In the genomic region with DNA sequence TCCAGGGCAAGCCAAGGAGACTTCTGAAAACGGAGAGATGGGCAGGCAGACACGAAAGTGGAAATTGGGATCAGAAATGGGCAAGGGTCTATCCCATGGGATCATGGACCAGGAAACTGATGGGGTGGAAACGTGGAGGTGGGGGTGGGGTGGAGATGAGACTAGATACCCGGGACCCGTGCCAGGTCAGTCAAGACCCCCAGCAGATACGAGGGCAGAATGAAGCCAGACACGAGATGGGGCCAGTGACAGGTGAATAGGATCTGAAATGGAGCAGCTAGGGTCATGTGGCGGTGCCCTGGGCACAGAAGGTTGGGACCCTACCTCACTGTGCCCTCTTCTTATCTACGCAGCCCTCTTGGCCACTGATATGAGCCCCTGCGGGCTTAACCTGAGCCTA, we compare ENCODE assay signal across 9 mouse cellular contexts. TPM values are rescaled to one million over a fixed set of nuclear protein-coding genes. Genes with fewer than 3 reads are reported as not detected.
DNase-seq lines count a peak whose midpoint lies in the region; ATAC-seq and TF ChIP-seq lines count a peak whose summit lies in the region.
"Had no signal": no experiment of that assay in that cellular context is flagged by ENCODE, and none has a peak within 500 bp of the region (broad histone marks: within the 10 kb centered on the region; RNA-seq: fewer than 3 reads in every experiment).

No protein-coding gene starts in this region.

- no peak for DNase-seq in kidney, adult 9 months
- DNase-seq in forebrain, embryonic 10.5 days (ENCODE audit: extremely low spot score, low spot score) = no peak
- DNase-seq in adrenal gland, postnatal 4 days (ENCODE audit: low spot score in 2 of 2) = no peak
- DNase-seq in left cerebral cortex, adult 9 months (ENCODE audit: low spot score in 2 of 2) = no peak
- DNase-seq in thymus, adult 2 months = no peak

- H3K4me3 ChIP-seq in kidney, embryonic 16.5 days (ENCODE audit: low read length) = 0 out of 2 replicates have a peak overlapping the region, but pooled peaks have one; percentile 43
- H3K4me3 ChIP-seq in forebrain, embryonic 10.5 days = peak overlapping the region; percentile 47; the same call in 1 of the 2 replicates
- no peak overlapping the region for H3K4me3 ChIP-seq in intestine, embryonic 15.5 days (replicated peaks)
- H3K4me3 ChIP-seq in neural tube, embryonic 12.5 days = no peak overlapping the region
- H3K4me3 ChIP-seq in thymus, adult 2 months (ENCODE audit: control insufficient read depth, insufficient read depth, low read length) = no peak overlapping the region

- H3K27me3 ChIP-seq in kidney, embryonic 16.5 days (ENCODE audit: insufficient read depth, low read length) = no peaks in the 10 kb centered on the region
- H3K27me3 ChIP-seq in forebrain, embryonic 10.5 days (ENCODE audit: poor library complexity, severe bottlenecking) = peaks cover 31% of the 10 kb centered on the region
- H3K27me3 ChIP-seq in intestine, embryonic 15.5 days (replicated peaks) = no peaks in the 10 kb centered on the region
- peaks cover 15% of the 10 kb centered on the region for H3K27me3 ChIP-seq in neural tube, embryonic 12.5 days (replicated peaks)
- H3K27me3 ChIP-seq in thymus, adult 2 months (ENCODE audit: control insufficient read depth, insufficient read depth, low read length) = no peaks in the 10 kb centered on the region
- H3K27me3 ChIP-seq: CH12.LX had no signal

- 81% methylated on average over 10 of the region's 10 CpGs for WGBS in kidney, embryonic 16.5 days
- 78% methylated on average over 10 of the region's 10 CpGs for WGBS in forebrain, embryonic 10.5 days
- WGBS in intestine, embryonic 15.5 days = 80% methylated on average over 10 of the region's 10 CpGs
- WGBS in neural tube, embryonic 12.5 days = 78% methylated on average over 10 of the region's 10 CpGs
- WGBS in thymus, adult 2 months = 86% methylated on average over 10 of the region's 10 CpGs

- H3K9me3 ChIP-seq in kidney, embryonic 16.5 days (ENCODE audit: low read length) = no peaks in the 10 kb centered on the region
- H3K9me3 ChIP-seq in forebrain, embryonic 10.5 days = no peaks in the 10 kb centered on the region
- no peaks in the 10 kb centered on the region for H3K9me3 ChIP-seq in intestine, embryonic 15.5 days
- no peaks in the 10 kb centered on the region for H3K9me3 ChIP-seq in neural tube, embryonic 12.5 days

- ATAC-seq in kidney, embryonic 16.5 days (ENCODE audit: low FRiP score, low TSS enrichment) = no peak
- no peak for ATAC-seq in intestine, embryonic 15.5 days
- no peak for ATAC-seq in neural tube, embryonic 12.5 days (ENCODE audit: low FRiP score, low read depth)

- H3K9ac ChIP-seq in kidney, embryonic 16.5 days (replicated peaks; ENCODE audit: low read length) = peak overlapping the region; percentile 68; the same call in 1 of the 2 replicates
- no peak overlapping the region for H3K9ac ChIP-seq in intestine, embryonic 15.5 days
- H3K9ac ChIP-seq in neural tube, embryonic 12.5 days = no peak overlapping the region

- peaks cover 28% of the 10 kb centered on the region for H3K36me3 ChIP-seq in kidney, embryonic 16.5 days (ENCODE audit: insufficient read depth, low read length)
- peaks cover 62% of the 10 kb centered on the region for H3K36me3 ChIP-seq in forebrain, embryonic 10.5 days (replicated peaks)
- peaks cover 36% of the 10 kb centered on the region for H3K36me3 ChIP-seq in intestine, embryonic 15.5 days
- peaks cover 47% of the 10 kb centered on the region for H3K36me3 ChIP-seq in neural tube, embryonic 12.5 days
- peaks cover 35% of the 10 kb centered on the region for H3K36me3 ChIP-seq in thymus, adult 2 months (ENCODE audit: control insufficient read depth, insufficient read depth, low read length)

- H3K4me2 ChIP-seq in kidney, embryonic 16.5 days (replicated peaks; ENCODE audit: low read depth, low read length) = peak overlapping the region; percentile 69
- peak overlapping the region; percentile 69 for H3K4me2 ChIP-seq in intestine, embryonic 15.5 days (replicated peaks)
- peak overlapping the region; percentile 72 for H3K4me2 ChIP-seq in neural tube, embryonic 12.5 days (replicated peaks)

- no peak for TF ChIP-seq POLR2A in thymus, adult 2 months (IDR thresholded peaks at IDR 0.05; ENCODE audit: control insufficient read depth, extremely low read depth, insufficient read depth, low read length, poor library complexity)

- no peak for TF ChIP-seq CTCF in thymus, adult 2 months (IDR thresholded peaks at IDR 0.05; ENCODE audit: borderline replicate concordance, control insufficient read depth, extremely low read depth, insufficient read depth, low read length, poor library complexity)

- H3K4me1 ChIP-seq in kidney, embryonic 16.5 days (ENCODE audit: insufficient read depth, low read length) = peaks cover 58% of the 10 kb centered on the region
- H3K4me1 ChIP-seq in forebrain, embryonic 10.5 days = peaks cover 59% of the 10 kb centered on the region
- H3K4me1 ChIP-seq in intestine, embryonic 15.5 days (replicated peaks) = peaks cover 50% of the 10 kb centered on the region
- H3K4me1 ChIP-seq in neural tube, embryonic 12.5 days = peaks cover 26% of the 10 kb centered on the region
- peaks cover 4% of the 10 kb centered on the region for H3K4me1 ChIP-seq in thymus, adult 2 months (replicated peaks; ENCODE audit: control insufficient read depth, insufficient read depth, low read length)

- no peak overlapping the region for H3K27ac ChIP-seq in kidney, embryonic 16.5 days (ENCODE audit: low read length)
- no peak overlapping the region; the same call in 1 of the 2 replicates for H3K27ac ChIP-seq in forebrain, embryonic 10.5 days
- no peak overlapping the region for H3K27ac ChIP-seq in intestine, embryonic 15.5 days
- H3K27ac ChIP-seq in neural tube, embryonic 12.5 days = no peak overlapping the region
- no peak overlapping the region for H3K27ac ChIP-seq in thymus, adult 2 months (ENCODE audit: control insufficient read depth, insufficient read depth, low read length)

RNA-seq across cellular contexts. Expression of a gene that starts 1.0 kb away (rescaled TPM):
- 3.1 and 4.0 TPM in 2 replicates for polyA plus RNA-seq in kidney, embryonic 16.5 days (2015; fragmentation: Nextera tagmentation; extraction: Ambion mirVana)
- polyA plus RNA-seq in forebrain, embryonic 10.5 days (2016; fragmentation: Nextera tagmentation; extraction: Ambion mirVana) = 0.37 and 0.52 TPM in 2 replicates
- polyA plus RNA-seq in intestine, embryonic 15.5 days (2015; fragmentation: Nextera tagmentation; extraction: Ambion mirVana) = 1.2 and 1.6 TPM in 2 replicates
- polyA plus RNA-seq in neural tube, embryonic 12.5 days (2016; fragmentation: Nextera tagmentation; extraction: Ambion mirVana) = 0.41 and 0.66 TPM in 2 replicates
- total RNA-seq in adrenal gland, postnatal 4 days (2021) = 1 to 10 TPM; 2.4 to 5.1 TPM
- polyA plus RNA-seq in thymus, adult 2 months (2012; rRNA removed) = 0.50 and 0.61 TPM in 2 replicates

RNA-seq across cellular contexts. Expression of a gene that starts 15.0 kb away (rescaled TPM):
- 227 and 237 TPM in 2 replicates for polyA plus RNA-seq in kidney, embryonic 16.5 days (2015; fragmentation: Nextera tagmentation; extraction: Ambion mirVana)
- 220 and 227 TPM in 2 replicates for polyA plus RNA-seq in forebrain, embryonic 10.5 days (2016; fragmentation: Nextera tagmentation; extraction: Ambion mirVana)
- 163 and 166 TPM in 2 replicates for polyA plus RNA-seq in intestine, embryonic 15.5 days (2015; fragmentation: Nextera tagmentation; extraction: Ambion mirVana)
- polyA plus RNA-seq in neural tube, embryonic 12.5 days (2016; fragmentation: Nextera tagmentation; extraction: Ambion mirVana) = 182 and 186 TPM in 2 replicates
- total RNA-seq in adrenal gland, postnatal 4 days (2021) = 10 to 100 TPM; 59.2 to 72.0 TPM
- polyA plus RNA-seq in thymus, adult 2 months (2012; rRNA removed) = 50.2 and 58.6 TPM in 2 replicates

RNA-seq across cellular contexts. Expression of a gene that starts 31.5 kb away (rescaled TPM):
- 31.3 and 33.6 TPM in 2 replicates for polyA plus RNA-seq in kidney, embryonic 16.5 days (2015; fragmentation: Nextera tagmentation; extraction: Ambion mirVana)
- polyA plus RNA-seq in forebrain, embryonic 10.5 days (2016; fragmentation: Nextera tagmentation; extraction: Ambion mirVana) = 29.0 and 29.3 TPM in 2 replicates
- polyA plus RNA-seq in intestine, embryonic 15.5 days (2015; fragmentation: Nextera tagmentation; extraction: Ambion mirVana) = 34.4 and 35.2 TPM in 2 replicates
- 30.0 and 32.1 TPM in 2 replicates for polyA plus RNA-seq in neural tube, embryonic 12.5 days (2016; fragmentation: Nextera tagmentation; extraction: Ambion mirVana)
- 100 to 1,000 TPM; 115 to 120 TPM for total RNA-seq in adrenal gland, postnatal 4 days (2021)
- 321 and 324 TPM in 2 replicates for polyA plus RNA-seq in thymus, adult 2 months (2012; rRNA removed)

RNA-seq across cellular contexts. Expression of a gene that starts 47.5 kb away (rescaled TPM):
- polyA plus RNA-seq in kidney, embryonic 16.5 days (2015; fragmentation: Nextera tagmentation; extraction: Ambion mirVana) = 197 and 211 TPM in 2 replicates
- 364 and 371 TPM in 2 replicates for polyA plus RNA-seq in forebrain, embryonic 10.5 days (2016; fragmentation: Nextera tagmentation; extraction: Ambion mirVana)
- 215 and 226 TPM in 2 replicates for polyA plus RNA-seq in intestine, embryonic 15.5 days (2015; fragmentation: Nextera tagmentation; extraction: Ambion mirVana)
- 141 and 142 TPM in 2 replicates for polyA plus RNA-seq in neural tube, embryonic 12.5 days (2016; fragmentation: Nextera tagmentation; extraction: Ambion mirVana)
- total RNA-seq in adrenal gland, postnatal 4 days (2021) = 10 to 100 TPM; 41.5 to 42.2 TPM
- polyA plus RNA-seq in thymus, adult 2 months (2012; rRNA removed) = 157 and 171 TPM in 2 replicates

RNA-seq across cellular contexts. Expression of a gene that starts 59.5 kb away (rescaled TPM):
- 67.5 and 68.0 TPM in 2 replicates for polyA plus RNA-seq in kidney, embryonic 16.5 days (2015; fragmentation: Nextera tagmentation; extraction: Ambion mirVana)
- polyA plus RNA-seq in forebrain, embryonic 10.5 days (2016; fragmentation: Nextera tagmentation; extraction: Ambion mirVana) = 65.2 and 77.8 TPM in 2 replicates
- 47.0 and 48.2 TPM in 2 replicates for polyA plus RNA-seq in intestine, embryonic 15.5 days (2015; fragmentation: Nextera tagmentation; extraction: Ambion mirVana)
- polyA plus RNA-seq in neural tube, embryonic 12.5 days (2016; fragmentation: Nextera tagmentation; extraction: Ambion mirVana) = 60.2 and 63.0 TPM in 2 replicates
- total RNA-seq in adrenal gland, postnatal 4 days (2021) = 10 to 100 TPM; 29.4 to 29.9 TPM
- polyA plus RNA-seq in thymus, adult 2 months (2012; rRNA removed) = 87.1 and 91.0 TPM in 2 replicates

Comparison
In these comparisons a context has a peak if more than half of its experiments do, and no peak if none do; other contexts are left out.
1. H3K4me3 ChIP-seq: peak in kidney, embryonic 16.5 days (single experiment) and forebrain, embryonic 10.5 days (single experiment); none in intestine, embryonic 15.5 days (single experiment), neural tube, embryonic 12.5 days (single experiment) and thymus, adult 2 months (single experiment).
2. Peak in every context shown above with its lines, with median percentiles within 50 percentile points of each other: H3K4me2 ChIP-seq.